Mouse (Mus musculus) megakaryocyte, embryonic 14.5 days (primary cell): ENCODE measurements around the gene Abhd6.

ENCODE experiments used
- FLI1 ChIP-seq: IDR thresholded peaks from 2 replicates; pipeline ENCODE4 v1.6.1; 2012; ENCODE audit warnings: low read length, inconsistent platforms, mixed read lengths
- GATA1 ChIP-seq: IDR thresholded peaks from 3 replicates; pipeline ENCODE4 v1.6.1; 2012; ENCODE audit warnings: mixed read lengths, low read length, inconsistent platforms, borderline replicate concordance

DNA sequence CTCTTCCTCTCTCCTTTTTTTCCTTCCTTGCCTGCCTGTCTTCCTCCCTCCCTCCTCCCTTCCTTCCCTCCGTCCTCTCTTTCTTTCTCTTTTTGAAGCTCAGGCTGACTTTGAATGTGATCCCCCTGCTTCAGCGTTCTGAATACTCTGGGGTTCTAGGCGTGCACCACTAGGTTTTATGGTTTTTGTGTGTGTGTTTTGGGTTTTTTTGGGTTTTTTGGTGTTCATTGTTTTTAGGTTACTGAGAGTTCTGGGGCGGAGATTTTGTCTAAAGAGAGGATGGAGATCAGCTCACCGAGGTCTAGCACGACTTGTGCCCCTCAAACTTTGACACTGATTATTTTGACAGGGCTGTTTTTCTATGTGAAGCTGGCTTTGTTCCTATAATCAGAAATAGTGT is 9.2 kb downstream of the Abhd6 start:
- TF ChIP-seq FLI1 (no peak), GATA1 (no peak)
